Mouse (Mus musculus) olfactory bulb, adult 2 months (tissue): ENCODE measurements around the gene Adgrg5.
A peak's percentile ranks its signal among the peaks of the same experiment; 100 is the strongest.

Source experiments
- CTCF ChIP-seq: fragments of 200-500 bp; IDR thresholded peaks from 2 replicates; pipeline ENCODE4 v1.5.1; 2012; ENCODE audit warnings: low read depth, mild to moderate bottlenecking, low read length, moderate library complexity; ENCODE audit not compliant: insufficient read depth
- POLR2A ChIP-seq: fragments of 200-500 bp; IDR thresholded peaks from 2 replicates; pipeline ENCODE4 v1.6.1; 2012; ENCODE audit warnings: mild to moderate bottlenecking, low read depth, low read length, moderate library complexity; ENCODE audit not compliant: insufficient read depth

DNA sequence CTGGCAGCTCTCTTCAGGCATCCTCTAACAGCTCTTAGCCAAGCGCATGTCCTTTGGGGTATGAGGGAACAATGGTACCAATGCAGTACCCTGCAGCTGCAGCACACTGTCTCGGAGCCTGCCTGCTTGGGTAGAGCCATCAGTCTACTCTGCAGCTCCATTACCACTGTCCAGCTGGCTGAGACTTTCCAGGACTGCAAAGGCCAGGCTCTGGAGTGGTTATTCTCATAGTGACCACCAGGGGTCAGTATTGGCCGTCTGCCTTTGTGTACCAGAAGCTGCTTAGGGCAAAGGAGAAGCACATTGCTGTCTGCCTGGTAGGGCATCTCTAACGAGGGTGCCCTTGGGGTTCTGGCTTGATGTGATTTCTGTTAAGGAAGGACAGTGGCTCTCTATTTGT is 26.6 kb downstream of the Adgrg5 start:
- TF ChIP-seq POLR2A (no peak), CTCF (peak; percentile 41)
